Mouse (Mus musculus) lung, adult 2 months (tissue): Measurements from ENCODE around the gene Specc1.

Experiments used
- CTCF ChIP-seq: fragments of 200-500 bp; IDR thresholded peaks from 2 replicates; pipeline ENCODE4 v1.5.1; 2011; ENCODE audit warnings: mild to moderate bottlenecking, low read length, control low read depth; ENCODE audit not compliant: insufficient read depth
- POLR2A ChIP-seq: fragments of 200-500 bp; IDR thresholded peaks from 2 replicates; pipeline ENCODE4 v1.6.1; 2011; ENCODE audit warnings: low read depth, mild to moderate bottlenecking, control low read depth, low read length, borderline replicate concordance; ENCODE audit errors: extremely low read depth

DNA sequence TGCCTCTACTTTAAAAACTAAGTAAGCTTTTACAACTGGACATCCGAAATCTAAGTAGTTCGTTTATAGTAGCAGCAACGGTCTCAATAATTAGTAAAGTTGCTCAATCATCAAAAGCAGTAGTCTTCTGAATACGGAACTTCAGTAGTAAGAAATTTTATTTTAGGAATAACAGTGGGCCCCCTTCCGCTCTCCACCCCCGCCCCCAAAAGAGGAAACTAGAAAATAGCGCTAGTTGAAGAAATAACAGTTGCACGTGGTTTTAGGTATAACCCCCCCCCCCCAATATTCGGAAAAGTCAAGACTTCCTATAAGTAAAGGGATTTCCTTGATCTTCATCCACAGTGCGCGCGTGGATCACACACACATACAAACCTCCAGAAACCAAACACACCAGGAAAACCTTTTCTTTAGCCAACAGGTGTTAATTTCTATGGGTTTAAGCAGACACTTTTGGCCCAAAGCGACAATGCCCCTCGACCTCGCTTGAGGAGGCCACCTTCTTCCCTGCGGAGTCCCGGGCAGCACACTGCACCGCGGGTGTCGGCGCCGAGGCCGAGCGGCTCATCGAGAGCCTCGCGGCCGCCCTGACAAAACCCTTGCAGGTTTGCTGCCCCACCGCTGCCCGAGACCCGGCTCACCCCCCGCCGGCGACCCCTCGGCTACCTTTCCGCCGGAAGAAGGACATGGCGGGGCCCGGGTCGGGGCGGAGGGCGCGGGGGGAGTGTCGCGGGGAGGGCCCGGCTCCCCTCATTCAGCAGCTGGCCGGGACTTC lies 27.1 kb upstream of the Specc1 start:
- TF ChIP-seq CTCF (no peak), POLR2A (no peak)
